Mouse (Mus musculus) heart, embryonic 16.5 days (tissue): ENCODE data around the gene Cnn1. TPM values are rescaled to one million over a fixed set of nuclear protein-coding genes. Genes with fewer than 3 reads are reported as not detected.

Source experiments
- ATAC-seq: fragments of 200-750 bp; cut with Nextera tagmentation; replicated peaks from 2 replicates; pipeline ENCODE4 v1.8.0; 2017; ENCODE audit warnings: moderate number of reproducible peaks; ENCODE audit not compliant: insufficient read depth, low FRiP score; ENCODE audit errors: extremely low read depth
- H3K27ac ChIP-seq: fragments of 300-500 bp; sonication (generic); 2 replicates; pipeline ENCODE4 v1.5.1; 2014; ENCODE audit warnings: mild to moderate bottlenecking, low read length, control low read depth, moderate library complexity
- H3K27me3 ChIP-seq: fragments of 300-500 bp; sonication (generic); 2 replicates; pipeline ENCODE4 v1.6.1; 2014; ENCODE audit warnings: low read length, mixed read lengths; ENCODE audit not compliant: control insufficient read depth, insufficient read depth
- H3K36me3 ChIP-seq: fragments of 300-500 bp; sonication (generic); 2 replicates; pipeline ENCODE4 v1.6.1; 2014; ENCODE audit not compliant: control insufficient read depth, insufficient read depth
- H3K4me1 ChIP-seq: fragments of 300-500 bp; sonication (generic); 2 replicates; pipeline ENCODE4 v1.6.1; 2014; ENCODE audit warnings: low read length, mixed read lengths; ENCODE audit not compliant: control insufficient read depth, insufficient read depth
- H3K4me2 ChIP-seq: fragments of 300-500 bp; sonication (generic); 2 replicates; pipeline ENCODE4 v1.6.1; 2014; ENCODE audit warnings: low read depth, mild to moderate bottlenecking, control low read depth, low read length
- H3K4me3 ChIP-seq: fragments of 300-500 bp; sonication (generic); 2 replicates; pipeline ENCODE4 v1.5.1; 2014; ENCODE audit warnings: mild to moderate bottlenecking, control low read depth, low read length
- H3K9ac ChIP-seq: fragments of 300-500 bp; sonication (generic); 2 replicates; pipeline ENCODE4 v1.6.1; 2014; ENCODE audit warnings: low read length, control low read depth
- H3K9me3 ChIP-seq: fragments of 300-500 bp; sonication (generic); replicated peaks from 2 replicates; pipeline ENCODE4 v1.6.1; 2016; ENCODE audit warnings: low read length; ENCODE audit not compliant: control insufficient read depth
- WGBS: fragments of 180-500 bp; shearing (Covaris S2); extraction: QIAGEN DNeasy Blood & Tissue Kit; methylation state at CpG from one replicate; pipeline ENCODE4 v1.1.7; 2014; 5-methylcytosine and 5-hydroxymethylcytosine counted together
- polyA plus RNA-seq: library from polyadenylated mRNA; unstranded; fragments of >200 nt; fragmentation: Nextera tagmentation; extraction: Ambion mirVana; gene quantifications from 2 replicates; pipeline ENCODE4 v1.2.1, GENCODE M21; 2015

Gene Cnn1
- polyA plus RNA-seq, 1 experiment from 2014 or later, result 164 TPM

- 78% methylated on average over 2 of the region's 2 CpGs for WGBS
- H3K4me1 ChIP-seq, result peaks cover 7% of the 10 kb centered on the region
- no peak for ATAC-seq
Measured at GRCm38 (mm10) chr9:22087034-22087618, 11.9 kb upstream of the Cnn1 start.

GRCm38 (mm10) chr9:22089281-22089680, 9.7 kb upstream of the Cnn1 start:
- Histone ChIP-seq H3K4me2 (no peak overlapping the region), H3K27ac (no peak overlapping the region), H3K36me3 (no peaks in the 10 kb centered on the region), H3K27me3 (no peaks in the 10 kb centered on the region), H3K9ac (no peak overlapping the region), H3K9me3 (no peaks in the 10 kb centered on the region), H3K4me3 (no peak overlapping the region), H3K4me1 (peaks cover 7% of the 10 kb centered on the region)
- no peak for ATAC-seq
- 97% methylated on average over 7 of the region's 7 CpGs for WGBS

More at GRCm38 (mm10) chr9:22087034-22087618, 11.9 kb upstream of the Cnn1 start:
- Histone ChIP-seq H3K27me3 (no peaks in the 10 kb centered on the region), H3K9me3 (no peaks in the 10 kb centered on the region), H3K36me3 (no peaks in the 10 kb centered on the region), H3K9ac (no peak overlapping the region), H3K4me3 (no peak overlapping the region), H3K27ac (no peak overlapping the region), H3K4me2 (no peak overlapping the region)

- no peaks in the 10 kb centered on the region for H3K27me3 ChIP-seq
- no peaks in the 10 kb centered on the region for H3K36me3 ChIP-seq
- ATAC-seq, result no peak
- WGBS, result 69% methylated on average over 7 of the region's 7 CpGs
- H3K4me3 ChIP-seq, result no peak overlapping the region
- peaks cover 5% of the 10 kb centered on the region; the same call in 1 of the 2 replicates for H3K4me1 ChIP-seq
- no peak overlapping the region for H3K9ac ChIP-seq
- H3K9me3 ChIP-seq, result no peaks in the 10 kb centered on the region
- H3K27ac ChIP-seq, result no peak overlapping the region
- no peak overlapping the region for H3K4me2 ChIP-seq
Measured at GRCm38 (mm10) chr9:22089986-22090385, 9.0 kb upstream of the Cnn1 start.

- no peak overlapping the region for H3K4me2 ChIP-seq
- 82% methylated on average over 6 of the region's 6 CpGs for WGBS
- no peaks in the 10 kb centered on the region for H3K9me3 ChIP-seq
- H3K9ac ChIP-seq, result no peak overlapping the region
- no peak overlapping the region for H3K4me3 ChIP-seq
- H3K4me1 ChIP-seq, result 0 out of 2 replicates have a peak, but pooled peaks cover 4% of the 10 kb centered on the region
- no peaks in the 10 kb centered on the region for H3K27me3 ChIP-seq
- H3K27ac ChIP-seq, result no peak overlapping the region
- H3K36me3 ChIP-seq, result no peaks in the 10 kb centered on the region
- no peak for ATAC-seq
Measured at GRCm38 (mm10) chr9:22092746-22093145, 6.3 kb upstream of the Cnn1 start.

- Histone ChIP-seq H3K4me3 (peak overlapping the region; percentile 54), H3K4me1 (peaks cover 12% of the 10 kb centered on the region), H3K27me3 (no peaks in the 10 kb centered on the region; the same call in 1 of the 2 replicates), H3K27ac (peak overlapping the region; percentile 37), H3K36me3 (no peaks in the 10 kb centered on the region), H3K9me3 (no peaks in the 10 kb centered on the region), H3K4me2 (peak overlapping the region; percentile 81), H3K9ac (peak overlapping the region; percentile 77)
- peak; percentile 78 for ATAC-seq
- 1% methylated on average over 24 of the region's 24 CpGs for WGBS
Measured at GRCm38 (mm10) chr9:22095854-22096307, 3.1 kb upstream of the Cnn1 start.

- peak overlapping the region; percentile 37 for H3K4me3 ChIP-seq
- H3K9ac ChIP-seq, result peak overlapping the region; percentile 55
- H3K4me1 ChIP-seq, result peaks cover 12% of the 10 kb centered on the region
- H3K27me3 ChIP-seq, result no peaks in the 10 kb centered on the region; the same call in 1 of the 2 replicates
- ATAC-seq, result peak; percentile 55; the same call in 1 of the 2 replicates
- 2% methylated on average over 18 of the region's 18 CpGs for WGBS
- no peaks in the 10 kb centered on the region for H3K9me3 ChIP-seq
- peak overlapping the region; percentile 53 for H3K27ac ChIP-seq
- no peaks in the 10 kb centered on the region for H3K36me3 ChIP-seq
- peak overlapping the region; percentile 56 for H3K4me2 ChIP-seq
Measured at GRCm38 (mm10) chr9:22099922-22100321, 906 bp downstream of the Cnn1 start.

- ATAC-seq, result no peak
- H3K4me3 ChIP-seq, result no peak overlapping the region
- no peaks in the 10 kb centered on the region for H3K9me3 ChIP-seq
- H3K9ac ChIP-seq, result no peak overlapping the region
- peaks cover 35% of the 10 kb centered on the region for H3K36me3 ChIP-seq
- no peaks in the 10 kb centered on the region for H3K4me1 ChIP-seq
- no peak overlapping the region for H3K4me2 ChIP-seq
- H3K27ac ChIP-seq, result no peak overlapping the region
- 88% methylated on average over 9 of the region's 9 CpGs for WGBS
- no peaks in the 10 kb centered on the region for H3K27me3 ChIP-seq
Measured at GRCm38 (mm10) chr9:22108194-22108593, 9.2 kb downstream of the Cnn1 start.

- H3K4me2 ChIP-seq, result peak overlapping the region; percentile 82
- no peak for ATAC-seq
- no peaks in the 10 kb centered on the region for H3K27me3 ChIP-seq
- WGBS, result 89% methylated on average over 4 of the region's 4 CpGs
- H3K9ac ChIP-seq, result peak overlapping the region; percentile 92
- no peak overlapping the region for H3K27ac ChIP-seq
- H3K4me1 ChIP-seq, result peaks cover 15% of the 10 kb centered on the region
- no peak overlapping the region for H3K4me3 ChIP-seq
- H3K36me3 ChIP-seq, result peaks cover 27% of the 10 kb centered on the region
- H3K9me3 ChIP-seq, result no peaks in the 10 kb centered on the region
Measured at GRCm38 (mm10) chr9:22115635-22116034, 16.6 kb downstream of the Cnn1 start.

GRCm38 (mm10) chr9:22116086-22116485, 17.1 kb downstream of the Cnn1 start:
- peak overlapping the region; percentile 92 for H3K9ac ChIP-seq
- peak overlapping the region; percentile 91 for H3K4me3 ChIP-seq
- H3K36me3 ChIP-seq, result peaks cover 24% of the 10 kb centered on the region
- no peaks in the 10 kb centered on the region for H3K27me3 ChIP-seq
- H3K27ac ChIP-seq, result no peak overlapping the region
- no peak for ATAC-seq
- H3K4me2 ChIP-seq, result peak overlapping the region; percentile 82
- no peaks in the 10 kb centered on the region for H3K9me3 ChIP-seq
- peaks cover 15% of the 10 kb centered on the region for H3K4me1 ChIP-seq
- 22% methylated on average over 15 of the region's 15 CpGs for WGBS
